Mouse (Mus musculus) hindbrain, embryonic 15.5 days (tissue): Measurements from ENCODE around the gene Gramd1b. TPM values are rescaled to one million over a fixed set of nuclear protein-coding genes. Genes with fewer than 3 reads are reported as not detected.
A peak's percentile ranks its signal among the peaks of the same experiment; 100 is the strongest.

Source experiments
- ATAC-seq: fragments of 200-750 bp; cut with Nextera tagmentation; 2 replicates; pipeline ENCODE4 v1.8.0; 2017; ENCODE audit warnings: low read depth, moderate number of reproducible peaks, moderate TSS enrichment; ENCODE audit not compliant: low FRiP score
- H3K27ac ChIP-seq: fragments of 300-500 bp; sonication (generic); replicated peaks from 2 replicates; pipeline ENCODE4 v1.5.1; 2015; ENCODE audit warnings: mild to moderate bottlenecking, inconsistent platforms
- H3K27me3 ChIP-seq: fragments of 300-500 bp; sonication (generic); 2 replicates; pipeline ENCODE4 v1.6.1; 2015; ENCODE audit warnings: control low read depth, inconsistent platforms
- H3K36me3 ChIP-seq: fragments of 300-500 bp; sonication (generic); 2 replicates; pipeline ENCODE4 v1.6.1; 2015; ENCODE audit warnings: control low read depth, inconsistent platforms
- H3K4me1 ChIP-seq: fragments of 300-500 bp; sonication (generic); replicated peaks from 2 replicates; pipeline ENCODE4 v1.6.1; 2015; ENCODE audit warnings: control low read depth, inconsistent platforms
- H3K4me2 ChIP-seq: fragments of 300-500 bp; sonication (generic); 2 replicates; pipeline ENCODE4 v1.6.1; 2015; ENCODE audit warnings: moderate library complexity, mild to moderate bottlenecking, inconsistent platforms
- H3K4me3 ChIP-seq: fragments of 300-500 bp; sonication (generic); 2 replicates; pipeline ENCODE4 v1.5.1; 2015; ENCODE audit warnings: mild to moderate bottlenecking, inconsistent platforms
- H3K9ac ChIP-seq: fragments of 300-500 bp; sonication (generic); 2 replicates; pipeline ENCODE4 v1.6.1; 2015; ENCODE audit warnings: inconsistent platforms
- H3K9me3 ChIP-seq: fragments of 300-500 bp; sonication (generic); 2 replicates; pipeline ENCODE4 v1.6.1; 2016; ENCODE audit warnings: control low read depth, inconsistent platforms
- WGBS: fragments of 180-500 bp; shearing (Covaris S2); methylation state at CpG from one replicate; pipeline ENCODE4 v1.1.7; 2015; 5-methylcytosine and 5-hydroxymethylcytosine counted together
- polyA plus RNA-seq: library from polyadenylated mRNA; unstranded; fragments of >200 nt; fragmentation: Nextera tagmentation; extraction: Ambion mirVana; gene quantifications from 2 replicates; pipeline ENCODE4 v1.2.1, GENCODE M21; 2015

Gramd1b gene
- polyA plus RNA-seq, 1 experiment from 2014 or later: 12.6 TPM

DNA sequence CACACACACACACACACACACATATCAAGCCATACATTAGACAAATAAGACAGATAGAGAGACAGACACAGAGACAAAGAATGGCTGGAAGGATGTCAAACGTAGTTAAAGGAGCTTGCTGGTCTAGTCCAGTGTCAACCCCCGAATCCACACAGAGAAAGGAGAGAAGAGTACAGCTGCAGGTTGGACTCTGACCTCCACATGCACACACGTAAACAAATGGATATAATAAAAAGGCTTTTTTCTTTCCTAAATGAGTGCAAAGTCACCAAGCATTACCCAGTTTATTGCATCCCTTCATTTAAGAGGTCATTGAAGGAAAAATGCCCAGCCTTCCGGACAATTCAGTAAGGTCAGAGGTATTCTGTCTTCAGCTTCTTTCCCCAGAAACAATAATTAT, 161.0 kb downstream of the Gramd1b start:
- H3K9ac ChIP-seq: no peak overlapping the region
- no peak overlapping the region for H3K4me2 ChIP-seq
- H3K4me1 ChIP-seq: peaks cover 12% of the 10 kb centered on the region
- H3K27ac ChIP-seq: no peak overlapping the region
- no peaks in the 10 kb centered on the region for H3K36me3 ChIP-seq
- no peaks in the 10 kb centered on the region for H3K9me3 ChIP-seq
- H3K4me3 ChIP-seq: no peak overlapping the region
- ATAC-seq: no peak
- no peaks in the 10 kb centered on the region for H3K27me3 ChIP-seq
- 77% methylated on average over 4 of the region's 4 CpGs for WGBS

DNA sequence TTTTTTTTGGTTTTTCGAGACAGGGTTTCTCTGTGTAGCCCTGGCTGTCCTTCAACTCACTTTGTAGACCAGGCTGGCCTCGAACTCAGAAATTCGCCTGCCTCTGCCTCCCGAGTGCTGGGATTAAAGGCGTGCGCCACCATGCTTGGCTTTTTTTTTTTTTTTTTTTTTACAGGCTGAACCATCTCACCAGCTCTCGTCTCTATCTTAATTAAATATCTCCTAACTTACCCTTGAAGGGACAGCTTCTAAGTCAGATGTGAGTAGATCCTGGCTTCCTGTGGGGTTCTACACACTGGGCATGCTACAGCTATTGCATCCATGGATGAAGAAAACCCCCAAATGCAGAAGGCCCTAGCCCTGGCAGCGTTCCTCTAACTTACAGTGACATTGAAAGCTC, 164.4 kb downstream of the Gramd1b start:
- no peak overlapping the region for H3K4me2 ChIP-seq
- H3K4me1 ChIP-seq: no peaks in the 10 kb centered on the region
- no peak overlapping the region for H3K4me3 ChIP-seq
- H3K36me3 ChIP-seq: no peaks in the 10 kb centered on the region
- H3K27me3 ChIP-seq: no peaks in the 10 kb centered on the region
- ATAC-seq: no peak
- H3K27ac ChIP-seq: no peak overlapping the region
- no peak overlapping the region for H3K9ac ChIP-seq
- H3K9me3 ChIP-seq: no peaks in the 10 kb centered on the region
- 96% methylated on average over 8 of the region's 8 CpGs for WGBS

DNA sequence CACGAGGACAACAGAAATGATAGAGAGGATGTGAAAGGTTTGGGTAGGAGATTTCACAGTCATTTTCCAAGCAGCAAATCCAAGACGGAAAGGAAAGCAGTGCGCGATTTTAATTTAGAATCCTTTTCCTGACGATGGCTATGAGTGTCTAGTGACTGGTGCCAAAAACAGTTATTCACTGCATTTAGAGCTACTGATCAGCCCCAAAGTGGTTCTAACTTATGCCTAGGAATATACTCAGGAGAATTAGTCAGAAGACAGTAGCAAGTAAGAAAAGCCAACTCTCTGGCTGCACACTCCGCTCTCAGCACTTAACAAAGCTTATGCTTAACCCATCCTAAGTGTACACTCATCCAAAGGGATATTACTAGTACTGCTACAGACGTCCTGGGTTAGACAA, 166.9 kb downstream of the Gramd1b start:
- Histone ChIP-seq H3K9ac (no peak overlapping the region), H3K27me3 (no peaks in the 10 kb centered on the region), H3K27ac (no peak overlapping the region), H3K9me3 (no peaks in the 10 kb centered on the region), H3K4me1 (no peaks in the 10 kb centered on the region), H3K36me3 (no peaks in the 10 kb centered on the region), H3K4me2 (no peak overlapping the region), H3K4me3 (no peak overlapping the region)
- WGBS: 67% methylated on average over 7 of the region's 7 CpGs
- no peak for ATAC-seq

DNA sequence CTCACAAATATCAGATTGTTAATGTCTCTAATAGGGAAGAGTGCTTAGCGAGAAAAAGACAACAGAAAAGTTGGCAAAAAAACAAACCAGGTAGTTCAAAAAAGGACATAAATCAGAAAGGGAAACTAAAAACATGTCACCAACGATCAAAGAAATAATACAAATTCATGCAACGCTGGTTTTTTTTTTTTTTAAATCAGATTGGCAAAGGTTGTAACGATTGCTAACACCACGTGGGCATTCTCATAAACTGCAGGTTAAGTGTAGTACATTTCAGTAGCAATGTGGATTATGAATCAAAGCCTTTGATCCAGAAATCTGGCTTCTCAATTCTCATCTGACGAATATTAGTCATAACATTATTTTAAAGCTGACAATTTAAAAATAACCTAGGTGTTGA, 169.2 kb downstream of the Gramd1b start:
- H3K36me3 ChIP-seq: no peaks in the 10 kb centered on the region
- H3K27ac ChIP-seq: no peak overlapping the region
- peaks cover 10% of the 10 kb centered on the region for H3K4me1 ChIP-seq
- WGBS: 88% methylated on average over 6 of the region's 6 CpGs
- H3K4me2 ChIP-seq: no peak overlapping the region
- H3K27me3 ChIP-seq: no peaks in the 10 kb centered on the region
- no peak for ATAC-seq
- H3K9ac ChIP-seq: no peak overlapping the region
- no peaks in the 10 kb centered on the region for H3K9me3 ChIP-seq
- no peak overlapping the region for H3K4me3 ChIP-seq

DNA sequence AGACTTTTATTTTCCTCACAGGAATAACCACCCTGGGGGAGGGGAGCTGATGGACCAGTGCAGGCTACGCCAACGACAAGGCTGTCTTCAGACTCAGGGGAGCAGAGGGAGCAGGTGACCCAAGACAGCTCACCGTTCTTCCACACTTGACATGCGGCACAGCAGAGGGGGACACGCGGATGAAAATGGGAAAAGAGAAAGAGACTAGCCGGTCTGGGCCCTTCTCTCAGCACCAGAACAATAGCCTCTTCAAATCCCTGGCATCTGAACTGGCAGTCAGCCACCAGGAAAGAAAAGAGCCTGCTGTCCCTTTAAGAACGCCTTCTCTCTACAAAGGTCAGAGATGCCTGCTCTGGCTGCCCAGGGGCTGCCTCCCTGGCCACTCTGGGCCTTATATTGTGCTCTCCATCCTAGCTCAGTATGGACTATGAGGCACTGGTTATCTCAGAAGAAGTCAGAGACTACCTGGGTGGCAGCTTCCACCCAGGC, 172.7 kb downstream of the Gramd1b start:
- Histone ChIP-seq H3K4me2 (peak overlapping the region; percentile 25; the same call in 1 of the 2 replicates), H3K27ac (no peak overlapping the region), H3K9me3 (no peaks in the 10 kb centered on the region), H3K36me3 (no peaks in the 10 kb centered on the region), H3K27me3 (no peaks in the 10 kb centered on the region), H3K4me1 (peaks cover 10% of the 10 kb centered on the region), H3K4me3 (no peak overlapping the region), H3K9ac (no peak overlapping the region)
- peak; percentile 59 for ATAC-seq
- 24% methylated on average over 8 of the region's 8 CpGs for WGBS

DNA sequence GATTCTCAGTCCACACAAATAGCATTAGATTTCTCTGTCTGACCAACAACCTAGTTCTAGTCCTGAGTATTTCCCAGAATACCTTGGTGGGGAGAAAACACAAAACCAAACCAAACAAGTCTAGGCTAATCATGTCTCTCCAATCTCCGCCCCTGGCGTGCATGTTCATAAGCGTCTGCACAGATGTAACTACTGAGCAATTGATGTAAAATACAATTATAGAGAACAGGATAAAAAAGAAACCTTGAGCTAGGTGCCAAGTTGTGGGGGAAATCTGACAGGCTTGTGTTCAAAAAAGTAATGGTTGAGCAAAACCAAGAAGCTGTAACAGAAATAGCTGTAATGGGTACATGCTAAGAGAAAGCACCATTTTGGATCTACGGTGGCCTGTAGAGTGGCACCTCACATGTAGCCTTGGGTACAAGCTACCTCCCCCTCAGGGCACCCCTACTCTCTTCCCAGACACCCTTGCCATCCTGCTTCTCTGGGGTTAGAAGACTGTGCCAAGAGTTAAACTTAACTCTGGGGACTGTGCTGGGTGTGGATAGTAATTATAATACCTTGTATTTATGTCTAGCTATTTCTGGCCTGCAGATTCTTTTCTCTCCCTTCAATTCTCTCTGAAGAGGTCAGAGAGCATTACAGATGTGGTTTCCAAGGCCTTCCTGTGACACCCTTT, 174.3 kb downstream of the Gramd1b start:
- Histone ChIP-seq H3K4me1 (peaks cover 10% of the 10 kb centered on the region), H3K27me3 (no peaks in the 10 kb centered on the region), H3K9me3 (no peaks in the 10 kb centered on the region), H3K36me3 (no peaks in the 10 kb centered on the region), H3K4me3 (no peak overlapping the region), H3K4me2 (no peak overlapping the region), H3K9ac (no peak overlapping the region), H3K27ac (no peak overlapping the region)
- ATAC-seq: no peak
- 98% methylated on average over 4 of the region's 4 CpGs for WGBS

DNA sequence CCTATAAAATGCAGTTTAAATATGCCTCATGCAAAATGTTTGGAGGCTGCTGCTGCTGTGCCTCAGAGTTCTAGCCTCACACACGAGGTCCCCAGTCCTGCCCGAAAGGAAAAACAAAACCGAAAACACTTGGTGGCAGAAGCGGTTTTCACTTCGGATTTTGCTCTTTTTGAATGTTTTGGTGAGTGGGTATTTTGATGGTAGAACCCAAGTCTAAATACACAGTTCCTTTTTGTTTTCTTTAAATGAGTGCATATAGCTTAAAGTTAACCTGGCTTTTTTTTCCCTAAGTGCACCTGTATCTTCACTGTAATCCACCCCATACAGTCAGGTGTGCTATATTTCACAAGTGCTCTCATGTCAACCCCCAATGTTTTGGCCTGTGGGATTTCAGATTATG, 174.8 kb downstream of the Gramd1b start:
- WGBS: 93% methylated on average over 5 of the region's 5 CpGs
- Histone ChIP-seq H3K4me1 (peaks cover 10% of the 10 kb centered on the region), H3K9me3 (no peaks in the 10 kb centered on the region), H3K4me2 (no peak overlapping the region), H3K4me3 (no peak overlapping the region), H3K9ac (no peak overlapping the region), H3K27me3 (no peaks in the 10 kb centered on the region), H3K36me3 (no peaks in the 10 kb centered on the region), H3K27ac (no peak overlapping the region)
- no peak for ATAC-seq

DNA sequence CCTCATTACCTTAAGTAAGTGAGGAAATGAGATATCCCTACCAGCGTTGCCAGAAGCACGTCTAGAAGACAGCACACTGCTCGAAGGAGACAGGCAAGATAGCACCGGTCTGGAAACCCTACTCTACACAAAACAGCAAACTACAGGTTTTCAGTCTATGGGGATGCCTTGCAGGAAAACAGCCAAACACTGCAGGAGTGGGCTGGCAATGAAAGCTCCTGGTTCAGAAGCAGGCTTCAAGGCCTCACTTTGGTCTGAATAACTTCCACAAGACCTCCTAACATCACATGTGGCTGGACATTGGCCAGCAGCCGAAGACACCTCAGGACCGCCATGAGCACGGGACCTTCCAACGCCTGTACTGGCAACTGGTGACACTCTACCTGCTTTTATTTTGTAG, 175.8 kb downstream of the Gramd1b start:
- Histone ChIP-seq H3K9me3 (no peaks in the 10 kb centered on the region), H3K36me3 (no peaks in the 10 kb centered on the region), H3K4me1 (peaks cover 10% of the 10 kb centered on the region), H3K4me2 (no peak overlapping the region), H3K27me3 (no peaks in the 10 kb centered on the region), H3K9ac (no peak overlapping the region), H3K27ac (no peak overlapping the region), H3K4me3 (no peak overlapping the region)
- ATAC-seq: no peak
- 95% methylated on average over 8 of the region's 8 CpGs for WGBS

DNA sequence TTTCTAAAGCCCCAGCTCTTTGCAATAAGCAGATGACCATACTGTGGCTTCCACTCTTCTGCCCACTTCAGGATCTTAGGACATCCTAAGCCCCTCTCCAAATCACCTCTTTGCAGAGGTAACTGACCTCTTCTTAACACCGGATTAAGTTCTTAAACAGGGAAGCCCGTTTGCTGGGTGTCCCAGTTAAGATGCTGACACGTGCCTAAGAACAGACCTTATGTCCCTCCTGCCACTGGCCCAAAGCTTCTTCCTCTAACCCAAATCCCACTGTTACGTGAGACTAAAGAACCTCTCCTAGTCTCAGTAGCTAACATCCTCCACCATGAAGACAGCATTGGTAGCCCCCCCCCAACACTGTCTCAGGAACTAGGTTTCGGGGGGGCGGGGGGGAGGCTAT, 177.6 kb downstream of the Gramd1b start:
- WGBS: 91% methylated on average over 6 of the region's 6 CpGs
- no peaks in the 10 kb centered on the region for H3K36me3 ChIP-seq
- ATAC-seq: no peak
- peaks cover 6% of the 10 kb centered on the region for H3K4me1 ChIP-seq
- no peak overlapping the region for H3K9ac ChIP-seq
- no peak overlapping the region for H3K27ac ChIP-seq
- no peak overlapping the region for H3K4me3 ChIP-seq
- no peaks in the 10 kb centered on the region for H3K9me3 ChIP-seq
- no peaks in the 10 kb centered on the region for H3K27me3 ChIP-seq
- no peak overlapping the region for H3K4me2 ChIP-seq

DNA sequence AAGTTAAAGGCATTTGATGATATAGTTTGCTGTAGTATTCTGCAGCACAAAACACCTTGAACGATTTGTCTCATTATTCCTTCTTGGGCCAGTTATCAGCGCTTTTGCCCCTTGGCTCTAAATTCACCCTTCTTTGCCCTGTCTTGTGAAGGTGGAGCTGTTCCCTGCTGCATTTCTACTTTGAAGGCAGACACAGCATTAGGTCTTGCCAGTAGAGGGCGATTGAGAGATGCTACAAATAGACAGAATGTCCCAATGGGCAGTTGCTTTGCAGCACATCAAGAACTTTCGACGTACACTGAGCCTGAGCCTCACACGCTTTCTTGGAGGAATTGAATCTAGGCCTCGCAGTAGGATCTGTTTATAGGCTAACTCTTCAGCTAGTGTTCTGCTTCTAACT, 180.5 kb downstream of the Gramd1b start:
- 21% methylated on average over 7 of the region's 7 CpGs for WGBS

DNA sequence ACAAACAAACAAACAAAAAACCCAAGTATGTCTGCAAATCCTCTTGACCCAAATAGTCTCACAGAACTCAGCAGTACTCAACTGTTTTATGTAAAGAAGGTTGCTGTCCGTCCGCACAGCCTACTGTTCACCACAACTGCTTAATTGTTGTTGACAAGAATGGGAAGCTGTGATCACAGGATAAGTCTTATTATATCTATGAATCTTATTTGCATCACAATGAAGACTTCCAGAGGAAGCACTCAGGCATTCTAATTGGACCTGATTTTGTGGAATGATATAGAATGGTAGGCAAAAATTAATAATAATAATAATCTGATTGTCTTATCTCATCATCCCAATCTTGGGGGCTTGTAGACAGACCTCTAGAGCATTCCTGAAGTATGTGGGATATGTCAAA, 181.1 kb downstream of the Gramd1b start:
- ATAC-seq: no peak
- 24% methylated on average over 2 of the region's 2 CpGs for WGBS
- Histone ChIP-seq H3K9ac (no peak overlapping the region), H3K27me3 (no peaks in the 10 kb centered on the region), H3K4me1 (peaks cover 16% of the 10 kb centered on the region), H3K27ac (no peak overlapping the region), H3K4me2 (no peak overlapping the region), H3K36me3 (no peaks in the 10 kb centered on the region), H3K4me3 (no peak overlapping the region), H3K9me3 (no peaks in the 10 kb centered on the region)

More for the DNA sequence above, 180.5 kb downstream of the Gramd1b start:
- H3K36me3 ChIP-seq: no peaks in the 10 kb centered on the region
- ATAC-seq: no peak
- no peak overlapping the region for H3K27ac ChIP-seq
- no peak overlapping the region for H3K4me2 ChIP-seq
- no peak overlapping the region for H3K4me3 ChIP-seq
- no peak overlapping the region for H3K9ac ChIP-seq
- peaks cover 10% of the 10 kb centered on the region for H3K4me1 ChIP-seq
- H3K27me3 ChIP-seq: no peaks in the 10 kb centered on the region
- no peaks in the 10 kb centered on the region for H3K9me3 ChIP-seq

DNA sequence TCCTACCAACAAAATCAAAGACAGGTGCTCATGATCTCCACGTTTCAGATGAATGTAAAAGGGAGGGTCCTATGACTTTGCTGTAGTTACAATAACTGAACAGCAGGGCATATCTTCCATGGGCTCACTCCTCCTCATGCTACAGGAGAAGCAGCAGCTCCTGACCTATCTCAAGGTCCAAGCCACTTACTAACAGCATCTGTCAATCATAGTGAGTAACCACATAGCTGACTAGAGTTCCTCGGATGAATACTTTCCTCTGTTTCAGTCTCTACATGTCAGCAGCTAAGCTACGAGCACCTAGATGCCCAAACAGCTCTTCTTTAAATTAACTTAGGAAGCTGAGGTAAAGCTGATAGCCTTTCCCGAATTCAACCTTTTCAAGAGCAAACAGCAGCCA, 181.6 kb downstream of the Gramd1b start:
- Histone ChIP-seq H3K4me3 (no peak overlapping the region), H3K4me1 (peaks cover 21% of the 10 kb centered on the region), H3K27me3 (no peaks in the 10 kb centered on the region), H3K27ac (no peak overlapping the region), H3K36me3 (no peaks in the 10 kb centered on the region), H3K9ac (no peak overlapping the region), H3K4me2 (no peak overlapping the region), H3K9me3 (no peaks in the 10 kb centered on the region)
- no peak for ATAC-seq
- 67% methylated on average over 4 of the region's 4 CpGs for WGBS

DNA sequence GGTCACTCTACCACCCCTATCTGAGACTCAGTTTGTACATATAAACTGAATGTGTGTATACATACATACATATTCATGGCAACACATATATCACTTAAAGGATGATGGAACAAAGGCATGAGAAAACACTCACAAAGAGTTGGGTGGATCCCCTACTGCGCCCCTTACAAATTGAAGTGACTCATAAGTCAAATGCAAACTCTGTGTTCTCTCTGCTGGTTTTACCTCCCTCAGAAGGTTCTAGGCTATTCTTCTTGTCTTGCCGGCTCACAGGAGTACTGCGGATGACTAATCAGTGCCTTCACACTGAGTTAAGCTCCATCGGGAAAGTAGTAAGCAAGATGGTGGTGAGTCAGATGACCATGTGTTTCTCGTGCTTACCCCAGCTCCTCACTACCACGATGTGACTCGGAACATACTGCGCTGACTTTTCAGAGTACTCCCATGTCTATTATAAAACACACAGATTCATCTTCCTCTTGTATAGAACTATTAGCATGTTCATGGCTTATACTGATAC, 182.4 kb downstream of the Gramd1b start:
- 93% methylated on average over 8 of the region's 8 CpGs for WGBS
- Histone ChIP-seq H3K4me3 (no peak overlapping the region), H3K9me3 (no peaks in the 10 kb centered on the region), H3K27me3 (no peaks in the 10 kb centered on the region), H3K27ac (no peak overlapping the region), H3K36me3 (no peaks in the 10 kb centered on the region), H3K9ac (no peak overlapping the region), H3K4me2 (no peak overlapping the region), H3K4me1 (peaks cover 28% of the 10 kb centered on the region)
- no peak for ATAC-seq
